Mouse (Mus musculus) C2C12 (cell line): ENCODE measurements around the gene Ralgps2. TPM values are rescaled to one million over a fixed set of nuclear protein-coding genes. Genes with fewer than 3 reads are reported as not detected.

Experiments
- H3K27me3 ChIP-seq: one replicate; pipeline ENCODE4 v1.6.1; 2011; ENCODE audit not compliant: control insufficient read depth, insufficient read depth, insufficient read length
- H3K36me3 ChIP-seq: one replicate; pipeline ENCODE4 v1.6.1; 2011; ENCODE audit not compliant: control insufficient read depth, insufficient read depth
- H3K4me3 ChIP-seq: one replicate; pipeline ENCODE4 v1.5.1; 2011; ENCODE audit warnings: mild to moderate bottlenecking, control low read depth; ENCODE audit not compliant: poor library complexity, insufficient read depth, severe bottlenecking
- H3K79me2 ChIP-seq: one replicate; pipeline ENCODE4 v1.6.1; 2011; ENCODE audit not compliant: control insufficient read depth, insufficient read depth
- H3K79me3 ChIP-seq: one replicate; pipeline ENCODE4 v1.6.1; 2011; ENCODE audit warnings: low read depth, control low read depth
- H3ac ChIP-seq: one replicate; pipeline ENCODE3; 2011; ENCODE audit warnings: low read depth; ENCODE audit not compliant: control insufficient read depth, insufficient read length
- CEBPB ChIP-seq: IDR thresholded peaks from one replicate; pipeline ENCODE4 v1.6.1; 2011; ENCODE audit warnings: low read depth, mild to moderate bottlenecking, control low read depth, moderate library complexity
- MAX ChIP-seq: IDR thresholded peaks from one replicate; pipeline ENCODE4 v1.6.1; 2011; ENCODE audit warnings: mild to moderate bottlenecking, control low read depth
- polyA plus RNA-seq: library from polyadenylated mRNA; unstranded; fragments of >200 nt; fragmentation: generic; extraction: Trizol; gene quantifications from one replicate; pipeline ENCODE4 v1.2.1, GENCODE M21; 2012; ENCODE audit warnings: missing spikeins

The Ralgps2 gene
- polyA plus RNA-seq, 1 experiment = 6.4 TPM

DNA sequence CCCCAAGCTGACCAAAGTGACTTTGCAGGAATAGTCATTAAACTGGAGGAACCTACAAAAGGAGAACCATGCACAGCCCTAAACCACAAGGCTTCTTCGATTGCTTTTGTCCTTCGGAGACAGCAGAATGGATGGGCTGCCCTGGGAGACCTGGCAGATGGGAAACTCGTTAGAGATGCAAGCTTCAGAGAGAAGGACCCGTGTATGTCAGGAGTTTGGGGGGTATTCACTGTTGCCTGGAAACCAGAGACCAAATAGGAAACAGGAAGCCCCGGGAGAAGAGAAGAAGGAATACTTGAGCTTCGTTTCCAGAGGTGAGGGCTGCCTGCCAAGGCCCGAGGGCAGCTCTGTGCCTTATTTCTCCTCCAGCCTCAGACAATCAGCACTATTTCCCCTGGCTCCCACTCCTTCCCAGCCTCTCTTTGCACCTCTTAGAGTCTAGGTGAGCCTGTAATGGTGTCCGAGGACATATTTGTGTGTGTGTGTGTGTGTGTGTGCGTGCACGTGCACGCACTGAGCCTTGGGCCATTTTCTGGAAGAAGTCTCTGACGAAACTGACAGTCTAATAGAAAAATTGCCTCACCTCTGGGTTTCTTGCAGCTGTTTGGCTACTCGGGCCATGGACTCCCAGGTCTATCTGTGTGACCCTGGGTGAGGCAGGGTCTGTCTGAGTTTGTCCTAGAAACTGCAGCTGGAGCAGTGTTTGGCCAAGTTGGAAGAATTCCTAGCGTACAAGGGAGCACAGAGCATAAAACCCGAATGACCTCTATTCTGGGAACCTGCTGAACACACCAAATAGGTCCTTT lies 184.6 kb downstream of the Ralgps2 start:
- TF ChIP-seq CEBPB (no peak), MAX (no peak)
- Histone ChIP-seq H3K79me3 (no peaks in the 10 kb centered on the region), H3ac (no peak overlapping the region), H3K27me3 (no peaks in the 10 kb centered on the region), H3K4me3 (no peak overlapping the region), H3K79me2 (no peaks in the 10 kb centered on the region), H3K36me3 (no peaks in the 10 kb centered on the region)

Other genes starting within 250 kb of the Ralgps2 start
- gene Fam20b, start 220.5 kb downstream of the Ralgps2 start, polyA plus RNA-seq = 19.9 TPM
- 0.02 TPM for gene Angptl1, start 101.1 kb downstream of the Ralgps2 start, polyA plus RNA-seq
- gene Tex35, start 169.1 kb upstream of the Ralgps2 start, polyA plus RNA-seq = not detected